Mouse (Mus musculus) MN1 (cell line): ENCODE data around the gene Chchd6.

ENCODE experiments used
- DNase-seq: peaks from one replicate; pipeline ENCODE4 v3.0.0-alpha.2; 2016; ENCODE audit warnings: low spot score

Gene Chchd6

GRCm38 (mm10) chr6:89585696-89586095, 9.8 kb downstream of the Chchd6 start:
- DNase-seq: no peak

GRCm38 (mm10) chr6:89584634-89585409, 10.6 kb downstream of the Chchd6 start:
- no peak for DNase-seq

DNA sequence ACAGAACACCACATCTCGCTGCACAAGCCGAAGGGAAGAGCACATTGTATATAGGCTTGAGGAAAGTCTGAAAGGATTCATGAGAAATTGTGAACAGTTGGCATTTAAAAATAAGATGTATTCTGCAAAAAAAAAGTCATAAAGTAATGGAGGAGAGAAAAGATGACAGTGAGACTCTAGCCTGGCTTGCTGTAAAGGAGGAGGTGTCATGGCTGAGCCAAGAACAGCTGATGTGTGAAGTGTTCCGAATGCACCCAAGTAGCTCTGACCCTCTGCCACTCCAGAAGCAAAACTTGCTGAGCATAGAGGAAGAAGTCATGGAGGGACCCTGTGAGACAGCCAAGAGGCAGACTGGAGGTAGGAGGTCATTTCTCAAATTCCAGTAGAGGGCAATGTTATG, 12.3 kb downstream of the Chchd6 start:
- no peak for DNase-seq

DNA sequence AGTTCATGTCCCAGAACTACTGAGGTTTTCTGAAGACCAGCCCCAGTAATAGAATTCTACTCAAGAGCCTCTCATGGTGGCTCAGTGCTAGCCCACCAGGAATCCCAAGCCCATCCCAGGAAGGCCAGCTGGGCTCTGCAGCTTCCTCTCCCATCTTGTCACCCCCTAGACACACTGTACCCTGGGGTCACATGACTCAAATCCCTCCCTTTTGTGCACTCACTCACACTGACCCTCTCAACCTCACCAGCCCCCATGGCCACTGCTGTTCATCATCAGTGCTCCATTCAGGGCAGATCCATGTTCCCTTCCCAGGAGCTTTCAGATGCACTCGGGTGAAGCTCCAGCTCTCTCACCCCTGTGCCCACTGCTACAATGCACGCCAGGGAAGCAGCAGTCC, 20.8 kb downstream of the Chchd6 start:
- DNase-seq: no peak

GRCm38 (mm10) chr6:89573768-89574167, 21.7 kb downstream of the Chchd6 start:
- DNase-seq: no peak

GRCm38 (mm10) chr6:89572921-89573636, 22.4 kb downstream of the Chchd6 start:
- DNase-seq: no peak

DNA sequence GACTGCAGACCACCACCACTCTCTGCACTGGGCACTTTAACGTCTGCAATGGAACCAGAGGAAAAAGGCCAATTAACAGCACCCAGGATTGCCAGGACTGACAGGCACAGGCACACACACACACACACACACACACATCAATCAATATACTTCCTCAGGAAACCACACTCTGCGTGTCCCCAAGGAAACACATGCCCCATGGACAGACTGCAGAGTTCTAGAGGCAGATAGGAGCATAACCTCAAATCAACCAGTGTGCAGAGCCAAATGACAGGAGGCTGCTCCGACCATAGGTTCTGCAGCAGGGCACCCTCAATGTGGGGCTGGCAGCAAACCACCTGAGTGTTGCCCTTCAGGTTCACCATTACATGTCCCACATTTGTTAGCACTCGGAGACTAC, 26.1 kb downstream of the Chchd6 start:
- no peak for DNase-seq

DNA sequence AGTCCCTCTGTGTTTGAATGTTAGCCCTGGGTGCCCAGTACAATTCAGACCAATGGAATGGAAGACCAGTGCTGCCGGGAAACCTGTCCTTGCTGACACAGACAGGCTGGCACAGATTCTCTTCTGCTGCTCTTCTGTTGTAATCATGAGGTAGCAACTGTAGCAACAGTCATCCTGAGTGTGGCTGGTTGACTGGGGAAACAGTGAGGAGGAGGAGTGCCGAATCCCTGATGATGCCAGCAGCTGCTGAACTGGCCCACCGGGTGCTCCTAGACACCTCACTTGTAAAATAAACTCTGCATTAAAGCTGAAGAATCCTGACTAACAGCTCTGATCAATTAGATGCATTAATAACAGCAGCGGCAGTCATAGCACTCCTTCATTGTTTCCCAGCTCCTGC, 28.7 kb downstream of the Chchd6 start:
- DNase-seq: no peak

DNA sequence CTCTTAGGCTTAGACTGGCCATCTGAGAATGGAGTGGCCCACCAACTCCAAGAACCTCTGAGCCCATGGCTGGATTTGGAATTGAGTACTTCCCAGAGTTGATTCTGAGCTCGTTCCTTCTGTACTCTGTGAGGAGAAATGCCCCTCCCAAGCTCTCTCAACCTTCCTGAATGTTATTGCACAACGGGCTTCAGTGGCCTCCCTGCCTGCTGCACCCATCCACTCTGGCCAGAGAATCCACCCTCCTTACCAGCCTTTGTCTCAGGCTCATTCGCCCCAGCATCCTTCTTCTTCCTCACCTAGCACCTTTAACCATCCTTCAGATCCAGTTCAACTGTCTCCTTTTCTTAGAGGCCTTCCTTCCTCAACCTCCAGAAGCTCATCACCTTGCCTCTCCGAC, 32.1 kb downstream of the Chchd6 start:
- DNase-seq: no peak

- no peak for DNase-seq
Measured at GRCm38 (mm10) chr6:89560826-89561225, 34.6 kb downstream of the Chchd6 start.

DNA sequence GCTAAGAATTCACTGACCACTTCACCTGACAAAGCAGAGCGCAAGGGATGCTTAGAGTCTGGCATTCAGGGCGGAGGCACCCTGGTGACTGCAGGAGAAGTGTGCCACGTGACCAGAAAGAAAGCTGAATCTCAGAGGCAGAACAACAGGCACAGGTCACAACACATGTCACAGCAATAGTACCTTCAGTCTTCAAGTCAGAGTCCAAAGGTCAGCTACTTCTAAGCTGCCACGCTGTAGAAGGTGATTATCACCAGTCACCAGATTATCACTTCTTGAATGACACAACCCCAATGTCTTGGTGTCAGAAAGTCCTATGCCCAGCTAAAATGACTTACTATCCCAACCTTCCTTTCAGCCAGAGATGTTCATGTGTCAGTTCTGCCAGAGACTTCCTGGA, 37.8 kb downstream of the Chchd6 start:
- no peak for DNase-seq

GRCm38 (mm10) chr6:89556566-89556965, 38.9 kb downstream of the Chchd6 start:
- DNase-seq: no peak

DNA sequence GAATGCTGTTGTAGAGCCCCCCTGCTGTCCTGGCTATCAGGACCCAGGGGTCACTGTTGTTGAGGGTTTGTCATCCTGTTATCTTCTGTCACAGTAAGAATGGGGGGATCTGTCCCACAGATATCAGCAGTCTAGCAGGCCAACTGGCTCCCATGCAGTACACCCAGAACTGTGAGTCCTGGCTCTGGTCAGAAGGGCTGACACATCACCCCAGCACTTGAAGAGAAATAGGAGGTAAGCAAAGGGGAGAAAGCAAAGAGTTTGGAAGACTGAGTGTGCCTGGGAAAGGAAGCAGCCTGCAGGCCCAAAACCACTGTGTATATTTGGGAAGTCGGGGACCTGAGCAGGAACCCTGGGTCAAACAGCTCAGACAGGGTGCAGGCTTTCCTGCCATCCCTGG, 39.5 kb downstream of the Chchd6 start:
- DNase-seq: no peak

- no peak for DNase-seq
Measured at GRCm38 (mm10) chr6:89554029-89554428, 41.4 kb downstream of the Chchd6 start.

DNA sequence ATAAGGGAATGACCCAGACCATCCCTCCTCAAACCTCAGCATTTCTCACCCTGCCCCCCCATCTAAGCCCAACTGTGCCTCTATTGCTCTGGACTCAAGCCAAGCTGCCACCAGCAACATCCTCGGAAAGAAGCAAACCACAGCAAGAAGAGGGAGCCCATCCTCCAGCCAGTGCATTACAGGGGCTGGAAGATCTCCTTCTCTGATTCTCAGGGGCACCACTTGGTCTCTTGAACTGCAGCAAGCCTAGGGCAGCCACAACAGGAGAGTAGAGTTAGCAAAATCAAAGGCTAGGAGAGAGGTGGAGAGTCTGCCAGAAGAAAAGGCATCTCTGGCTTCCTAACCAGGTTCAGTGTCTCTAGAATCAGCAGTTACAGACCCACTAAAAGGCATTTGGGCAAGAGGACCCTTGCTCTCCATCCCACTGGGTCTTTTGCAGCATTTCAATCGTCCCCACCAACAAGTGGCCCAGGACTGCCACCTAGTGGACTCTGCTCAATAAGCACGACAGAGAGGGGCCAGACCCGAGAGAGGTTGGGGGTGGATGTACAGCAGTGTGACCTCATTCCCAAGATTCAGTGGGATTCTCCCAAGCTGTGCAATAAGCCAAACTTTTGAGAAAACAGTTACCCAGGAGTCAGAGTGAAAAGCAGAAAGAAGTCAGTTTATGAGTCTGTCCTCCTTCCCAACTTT, 42.3 kb downstream of the Chchd6 start:
- DNase-seq: peak; percentile 82

DNA sequence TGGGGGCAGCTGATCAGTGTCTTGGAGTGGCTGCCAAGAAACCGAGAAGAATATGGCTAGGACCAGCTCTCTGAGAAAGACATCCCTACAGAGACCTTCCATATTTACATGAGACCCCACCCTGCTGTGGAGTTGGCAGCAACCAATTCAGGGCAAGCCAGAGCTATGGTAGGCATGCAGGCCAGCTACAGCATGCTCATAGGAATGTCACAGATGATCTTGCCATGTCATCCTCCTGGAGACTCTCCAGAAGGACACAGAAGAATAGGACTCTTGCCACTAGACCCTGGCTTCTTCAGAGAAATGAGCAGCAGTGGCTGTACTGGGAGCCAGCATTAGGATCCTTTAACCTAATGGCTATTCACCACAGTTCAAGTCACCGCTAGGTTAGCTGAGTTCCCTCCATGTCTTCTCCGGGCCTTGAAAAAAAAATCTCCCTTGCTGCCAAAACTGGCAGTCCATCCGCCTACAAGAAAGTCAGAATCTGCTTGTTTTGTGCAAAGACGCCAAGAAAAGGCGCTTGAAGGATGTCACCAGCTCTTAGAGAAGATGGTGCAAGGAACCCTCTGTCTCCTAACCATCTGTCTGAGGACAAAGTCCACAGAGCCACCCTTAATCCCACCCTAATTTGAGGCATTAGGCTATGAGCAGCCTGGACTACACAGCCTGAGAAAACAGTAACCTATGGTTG, 43.0 kb downstream of the Chchd6 start:
- no peak for DNase-seq

DNA sequence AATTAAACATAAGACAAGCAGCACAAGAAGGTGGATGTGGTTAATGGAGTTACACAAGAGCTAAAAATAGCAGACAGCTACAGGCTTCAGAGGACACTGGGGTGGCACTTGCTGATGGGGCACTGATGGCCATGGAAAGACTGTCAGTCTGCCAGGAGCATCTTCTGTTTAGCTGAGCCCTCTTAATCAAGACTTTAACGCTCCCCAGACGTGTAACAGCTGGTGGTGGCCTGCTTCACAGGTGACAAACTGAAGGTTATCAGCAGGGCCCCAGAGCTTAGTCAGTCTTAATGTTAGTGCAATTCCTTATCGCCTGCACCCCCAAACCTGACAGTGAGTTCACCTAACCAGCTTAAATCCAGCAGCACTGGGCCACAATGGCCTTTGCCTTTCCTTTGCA, 46.3 kb downstream of the Chchd6 start:
- peak; percentile 10 for DNase-seq

DNA sequence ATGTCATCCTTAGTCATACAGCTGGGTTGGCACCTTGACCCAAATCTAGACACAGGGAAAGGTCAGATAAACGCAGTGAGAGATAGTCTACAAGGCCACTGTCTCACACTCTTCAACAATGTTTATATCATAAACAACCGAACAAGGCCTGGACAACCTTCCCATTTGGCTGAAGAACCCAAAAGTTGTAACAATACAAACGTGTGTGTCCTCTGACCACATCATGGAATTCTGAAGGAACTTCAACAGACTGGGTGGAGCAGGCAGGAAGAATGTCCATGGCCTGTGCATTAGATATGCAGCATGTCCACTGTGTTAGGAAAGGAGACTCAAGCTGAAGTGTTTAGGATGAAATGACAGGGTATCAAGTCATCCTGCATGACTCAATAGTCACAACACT, 47.5 kb downstream of the Chchd6 start:
- DNase-seq: no peak

DNA sequence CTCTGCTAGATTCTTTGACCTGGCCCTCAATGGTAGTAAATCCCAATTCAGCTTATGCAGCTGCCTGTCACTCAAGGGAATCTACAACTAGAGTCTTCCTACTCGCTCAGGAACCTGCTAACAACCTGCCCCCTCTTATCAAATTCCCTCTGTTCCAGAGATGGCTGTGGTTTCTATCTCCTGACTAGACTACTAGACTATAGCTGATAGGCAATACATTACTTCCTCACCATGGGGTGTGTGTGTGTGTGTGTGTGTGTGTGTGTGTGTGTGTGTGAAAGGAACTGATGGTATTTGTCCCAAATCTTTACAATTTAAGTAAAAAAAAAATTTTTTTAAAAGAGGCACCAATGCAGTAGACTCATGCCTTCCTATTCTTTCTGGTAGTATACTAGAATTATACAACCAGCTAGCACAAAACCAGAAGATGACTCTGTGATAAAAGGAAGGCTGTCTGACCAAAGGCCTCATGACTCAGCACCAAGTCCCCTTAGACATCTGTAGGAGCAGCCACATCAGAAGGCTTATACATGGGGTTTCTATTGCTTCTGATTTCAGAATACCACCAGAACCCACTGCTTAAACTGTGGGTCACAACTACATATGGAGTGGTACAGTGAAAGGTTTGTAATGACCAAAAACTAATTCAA, 57.2 kb downstream of the Chchd6 start:
- DNase-seq: no peak

DNA sequence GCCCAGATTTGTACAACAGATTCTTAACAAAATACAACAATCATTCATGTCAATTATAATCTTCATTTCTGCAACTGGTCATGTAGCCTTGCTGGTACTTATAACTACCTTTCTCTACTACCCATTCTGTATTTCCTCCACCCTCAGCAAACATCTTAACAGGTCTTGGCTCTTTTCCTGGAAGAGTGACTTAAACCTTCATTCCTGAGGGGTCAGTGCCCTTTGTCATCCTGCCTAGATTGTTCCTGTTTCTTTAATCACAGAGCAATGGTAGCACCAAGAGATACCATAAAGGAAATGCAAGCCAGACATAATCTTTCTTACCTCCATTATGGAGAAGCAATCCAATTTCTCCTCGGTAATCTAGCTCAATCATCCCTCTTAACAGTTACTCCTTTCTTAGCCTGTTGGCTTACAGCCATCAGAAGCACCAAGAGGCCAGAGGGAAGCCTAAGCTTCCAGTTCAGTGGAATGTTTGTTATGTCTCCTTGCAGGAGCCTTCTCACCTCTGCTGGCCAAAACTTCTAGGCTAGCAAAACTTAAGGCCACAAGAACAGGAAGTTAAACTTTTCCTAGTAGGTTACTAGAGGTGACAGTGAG, 59.7 kb downstream of the Chchd6 start:
- DNase-seq: peak; percentile 16

GRCm38 (mm10) chr6:89524766-89525165, 70.7 kb downstream of the Chchd6 start:
- peak; percentile 81 for DNase-seq

DNA sequence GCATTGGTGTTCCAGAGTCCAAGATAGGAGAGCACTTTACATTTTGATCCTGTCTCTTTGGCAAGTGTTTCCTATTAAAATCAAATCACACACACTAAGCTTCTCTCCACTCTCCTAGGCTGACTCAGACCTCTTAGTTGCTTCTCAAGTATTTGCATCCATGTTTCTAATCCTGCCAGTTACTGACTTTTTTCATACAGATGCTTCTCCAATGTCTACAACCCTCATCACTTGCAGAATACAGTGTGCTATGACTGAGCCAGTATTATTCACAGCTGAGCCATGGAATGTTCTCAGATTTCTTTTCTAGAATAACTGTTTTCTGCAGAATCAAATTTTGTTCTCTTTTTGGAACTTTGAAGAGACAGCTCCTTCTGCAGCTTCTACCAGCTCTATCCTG, 85.3 kb downstream of the Chchd6 start:
- DNase-seq: no peak
